Mouse (Mus musculus): ENCODE measurements around the gene Mybbp1a. TPM values are rescaled to one million over a fixed set of nuclear protein-coding genes. Genes with fewer than 3 reads are reported as not detected.

Gene Mybbp1a
- polyA plus RNA-seq, 2 experiments = 110 to 127 TPM

GRCm38 (mm10) chr11:72489881-72490301, 48.7 kb downstream of the Mybbp1a start, which contains the start of gene Spns2:
Spns2 (minus strand) TSS chr11:72489904.
- WGBS = under 1% methylated on average over 31 of the region's 42 CpGs
- peak within 1 kb of the TSS; percentile 51 for H3K9ac ChIP-seq (ENCODE audit: low read depth, low read length, severe bottlenecking)
- no peaks in the 10 kb centered on the region for H3K9me3 ChIP-seq (ENCODE audit: control insufficient read depth, low read length)
- peaks cover 9% of the 10 kb centered on the region for H3K4me1 ChIP-seq (ENCODE audit: control insufficient read depth, insufficient read depth, low read length)
- H3K4me3 ChIP-seq (replicated peaks; ENCODE audit: low read length) = peak within 1 kb of the TSS; percentile 50
- no peaks in the 10 kb centered on the region for H3K36me3 ChIP-seq (ENCODE audit: control insufficient read depth, insufficient read depth, low read length)
- H3K4me2 ChIP-seq (replicated peaks; ENCODE audit: low read depth, low read length, severe bottlenecking) = peak within 1 kb of the TSS; percentile 98
- H3K27me3 ChIP-seq (ENCODE audit: control insufficient read depth, insufficient read depth, low read length) = peaks cover 28% of the 10 kb centered on the region
- DNase-seq (ENCODE audit: low spot score) = peak; percentile 85
- TF ChIP-seq POLR2A (IDR thresholded peaks at IDR 0.05; ENCODE audit: borderline replicate concordance, extremely low read depth, insufficient read depth, insufficient read length) = no peak
- no peak within 1 kb of the TSS for H3K27ac ChIP-seq (replicated peaks; ENCODE audit: low read depth, low read length)
- peak; percentile 94 for ATAC-seq (ENCODE audit: low FRiP score, low read depth)

- no peak for DNase-seq (ENCODE audit: low spot score)
- no peak overlapping the region for H3K4me2 ChIP-seq (replicated peaks; ENCODE audit: low read depth, low read length, severe bottlenecking)
- no peak for TF ChIP-seq POLR2A (IDR thresholded peaks at IDR 0.05; ENCODE audit: borderline replicate concordance, extremely low read depth, insufficient read depth, insufficient read length)
- H3K36me3 ChIP-seq (ENCODE audit: control insufficient read depth, insufficient read depth, low read length) = no peaks in the 10 kb centered on the region
- peaks cover 9% of the 10 kb centered on the region for H3K4me1 ChIP-seq (ENCODE audit: control insufficient read depth, insufficient read depth, low read length)
- no peak overlapping the region for H3K4me3 ChIP-seq (replicated peaks; ENCODE audit: low read length)
- no peak overlapping the region for H3K27ac ChIP-seq (replicated peaks; ENCODE audit: low read depth, low read length)
- peaks cover 28% of the 10 kb centered on the region for H3K27me3 ChIP-seq (ENCODE audit: control insufficient read depth, insufficient read depth, low read length)
- no peaks in the 10 kb centered on the region for H3K9me3 ChIP-seq (ENCODE audit: control insufficient read depth, low read length)
- ATAC-seq (ENCODE audit: low FRiP score, low read depth) = no peak
- H3K9ac ChIP-seq (ENCODE audit: low read depth, low read length, severe bottlenecking) = no peak overlapping the region
- 65% methylated on average over 15 of the region's 15 CpGs for WGBS
Measured at GRCm38 (mm10) chr11:72491130-72491960, 50.2 kb downstream of the Mybbp1a start.

GRCm38 (mm10) chr11:72494046-72494988, 53.2 kb downstream of the Mybbp1a start:
- DNase-seq (ENCODE audit: low spot score) = peak; percentile 76

GRCm38 (mm10) chr11:72496066-72496465, 54.9 kb downstream of the Mybbp1a start:
- Histone ChIP-seq H3K4me3 (replicated peaks; ENCODE audit: low read length) (no peak overlapping the region), H3K36me3 (ENCODE audit: control insufficient read depth, insufficient read depth, low read length) (no peaks in the 10 kb centered on the region), H3K9ac (ENCODE audit: low read depth, low read length, severe bottlenecking) (no peak overlapping the region), H3K27me3 (ENCODE audit: control insufficient read depth, insufficient read depth, low read length) (no peaks in the 10 kb centered on the region), H3K4me1 (ENCODE audit: control insufficient read depth, insufficient read depth, low read length) (peaks cover 3% of the 10 kb centered on the region; the same call in 1 of the 2 replicates), H3K4me2 (replicated peaks; ENCODE audit: low read depth, low read length, severe bottlenecking) (no peak overlapping the region), H3K27ac (replicated peaks; ENCODE audit: low read depth, low read length) (no peak overlapping the region), H3K9me3 (ENCODE audit: control insufficient read depth, low read length) (no peaks in the 10 kb centered on the region)
- WGBS = 46% methylated on average over 3 of the region's 3 CpGs
- no peak for TF ChIP-seq POLR2A (IDR thresholded peaks at IDR 0.05; ENCODE audit: borderline replicate concordance, extremely low read depth, insufficient read depth, insufficient read length)
- DNase-seq (ENCODE audit: low spot score) = no peak
- no peak for ATAC-seq (ENCODE audit: low FRiP score, low read depth)

More at GRCm38 (mm10) chr11:72494046-72494988, 53.2 kb downstream of the Mybbp1a start:
- Histone ChIP-seq H3K4me3 (replicated peaks; ENCODE audit: low read length) (no peak overlapping the region), H3K9ac (ENCODE audit: low read depth, low read length, severe bottlenecking) (no peak overlapping the region), H3K9me3 (ENCODE audit: control insufficient read depth, low read length) (no peaks in the 10 kb centered on the region), H3K27ac (replicated peaks; ENCODE audit: low read depth, low read length) (no peak overlapping the region), H3K36me3 (ENCODE audit: control insufficient read depth, insufficient read depth, low read length) (no peaks in the 10 kb centered on the region), H3K27me3 (ENCODE audit: control insufficient read depth, insufficient read depth, low read length) (peaks cover 8% of the 10 kb centered on the region), H3K4me1 (ENCODE audit: control insufficient read depth, insufficient read depth, low read length) (peaks cover under 1% of the 10 kb centered on the region; the same call in 1 of the 2 replicates), H3K4me2 (replicated peaks; ENCODE audit: low read depth, low read length, severe bottlenecking) (no peak overlapping the region)
- no peak for TF ChIP-seq POLR2A (IDR thresholded peaks at IDR 0.05; ENCODE audit: borderline replicate concordance, extremely low read depth, insufficient read depth, insufficient read length)
- WGBS = 54% methylated on average over 8 of the region's 8 CpGs
- ATAC-seq (ENCODE audit: low FRiP score, low read depth) = no peak

GRCm38 (mm10) chr11:72496775-72497174, 55.6 kb downstream of the Mybbp1a start:
- Histone ChIP-seq H3K4me3 (replicated peaks; ENCODE audit: low read length) (no peak overlapping the region), H3K4me1 (ENCODE audit: control insufficient read depth, insufficient read depth, low read length) (peaks cover 10% of the 10 kb centered on the region), H3K9ac (ENCODE audit: low read depth, low read length, severe bottlenecking) (no peak overlapping the region), H3K27ac (replicated peaks; ENCODE audit: low read depth, low read length) (no peak overlapping the region), H3K9me3 (ENCODE audit: control insufficient read depth, low read length) (no peaks in the 10 kb centered on the region), H3K27me3 (ENCODE audit: control insufficient read depth, insufficient read depth, low read length) (no peaks in the 10 kb centered on the region), H3K4me2 (replicated peaks; ENCODE audit: low read depth, low read length, severe bottlenecking) (no peak overlapping the region), H3K36me3 (ENCODE audit: control insufficient read depth, insufficient read depth, low read length) (no peaks in the 10 kb centered on the region)
- ATAC-seq (ENCODE audit: low FRiP score, low read depth) = no peak
- DNase-seq (ENCODE audit: low spot score) = no peak
- 55% methylated on average over 1 of the region's 1 CpGs for WGBS
- no peak for TF ChIP-seq POLR2A (IDR thresholded peaks at IDR 0.05; ENCODE audit: borderline replicate concordance, extremely low read depth, insufficient read depth, insufficient read length)
